7 mouse cellular contexts compared by ENCODE assay signal in genomic region chr10:79681591-79682245, GRCm38 (mm10). TPM values are rescaled to one million over a fixed set of nuclear protein-coding genes. Genes with fewer than 3 reads are reported as not detected.
DNase-seq lines count a peak whose midpoint lies in the region; ATAC-seq and TF ChIP-seq lines count a peak whose summit lies in the region.

Gene Cdc34, plus strand, starts transcription at chr10:79682195.

- H3K4me1 ChIP-seq in intestine, postnatal 0 days (replicated peaks; ENCODE audit: control insufficient read depth, insufficient read depth, low read length): no peaks in the 10 kb centered on the region; the same call in 1 of the 2 replicates
- peaks cover 23% of the 10 kb centered on the region for H3K4me1 ChIP-seq in midbrain, embryonic 12.5 days
- H3K4me1 ChIP-seq in small intestine, adult 2 months (ENCODE audit: control insufficient read depth, insufficient read depth, insufficient read length, low read length): peaks cover 21% of the 10 kb centered on the region

- H3K36me3 ChIP-seq in intestine, postnatal 0 days (ENCODE audit: control insufficient read depth, insufficient read depth): peaks cover 25% of the 10 kb centered on the region
- peaks cover 30% of the 10 kb centered on the region for H3K36me3 ChIP-seq in midbrain, embryonic 12.5 days
- peaks cover 16% of the 10 kb centered on the region for H3K36me3 ChIP-seq in small intestine, adult 2 months (ENCODE audit: control insufficient read depth, insufficient read depth, low read length)

- H3K9me3 ChIP-seq in intestine, postnatal 0 days (ENCODE audit: control insufficient read depth): no peaks in the 10 kb centered on the region
- H3K9me3 ChIP-seq in midbrain, embryonic 12.5 days: no peaks in the 10 kb centered on the region

- peak within 1 kb of the TSS; percentile 76 for H3K27ac ChIP-seq in intestine, postnatal 0 days (ENCODE audit: low read depth, low read length)
- peak within 1 kb of the TSS; percentile 83 for H3K27ac ChIP-seq in midbrain, embryonic 12.5 days (replicated peaks)
- peak within 1 kb of the TSS; percentile 71 for H3K27ac ChIP-seq in small intestine, adult 2 months (ENCODE audit: insufficient read depth, low read depth, low read length)

- intact Hi-C loops in left cerebral cortex, postnatal 4 days (cut with DNase I): no loop called here

- peak; percentile 92 for ATAC-seq in intestine, postnatal 0 days
- ATAC-seq in midbrain, embryonic 12.5 days (ENCODE audit: low FRiP score, low read depth): peak; percentile 93

- WGBS in intestine, postnatal 0 days: under 1% methylated on average over 57 of the region's 84 CpGs
- under 1% methylated on average over 75 of the region's 84 CpGs for WGBS in midbrain, embryonic 12.5 days
- WGBS in small intestine, adult 2 months: under 1% methylated on average over 82 of the region's 84 CpGs

- peak within 1 kb of the TSS; percentile 86 for H3K4me2 ChIP-seq in intestine, postnatal 0 days (replicated peaks; ENCODE audit: low read depth)
- H3K4me2 ChIP-seq in midbrain, embryonic 12.5 days (replicated peaks): peak within 1 kb of the TSS; percentile 83

- peak; percentile 95 for TF ChIP-seq POLR2A in small intestine, adult 2 months (IDR thresholded peaks at IDR 0.05; ENCODE audit: low read depth, low read length)

- peak; percentile 63 for TF ChIP-seq CTCF in intestine, postnatal 0 days (IDR thresholded peaks at IDR 0.05; ENCODE audit: low read depth)
- TF ChIP-seq CTCF in small intestine, adult 2 months (IDR thresholded peaks at IDR 0.05; ENCODE audit: extremely low read depth, insufficient read length, insufficient replicate concordance, low read depth, low read length): 0 out of 2 replicates have a peak, but pooled peaks have one; percentile 8

- peak within 1 kb of the TSS; percentile 82 for H3K9ac ChIP-seq in intestine, postnatal 0 days (ENCODE audit: low read depth, low read length)
- peak within 1 kb of the TSS; percentile 87 for H3K9ac ChIP-seq in midbrain, embryonic 12.5 days (replicated peaks)

- no peaks in the 10 kb centered on the region for H3K27me3 ChIP-seq in intestine, postnatal 0 days (replicated peaks; ENCODE audit: control insufficient read depth, insufficient read depth, low read length)
- H3K27me3 ChIP-seq in midbrain, embryonic 12.5 days: peaks cover 3% of the 10 kb centered on the region; the same call in 1 of the 2 replicates
- H3K27me3 ChIP-seq in small intestine, adult 2 months (ENCODE audit: control insufficient read depth, insufficient read depth, low read length): no peaks in the 10 kb centered on the region

- peak within 1 kb of the TSS; percentile 72 for H3K4me3 ChIP-seq in intestine, postnatal 0 days (ENCODE audit: low read depth, low read length)
- peak within 1 kb of the TSS; percentile 92 for H3K4me3 ChIP-seq in midbrain, embryonic 12.5 days
- peak within 1 kb of the TSS; percentile 99 for H3K4me3 ChIP-seq in small intestine, adult 2 months (ENCODE audit: low read depth, low read length)

- peak; percentile 100 for DNase-seq in adrenal gland, adult 2 months
- peak; percentile 97 for DNase-seq in embryo, embryonic 11.5 days (ENCODE audit: low read depth, low spot score)
- peak; percentile 98 to 99 for DNase-seq in gastrocnemius, postnatal 4 days (ENCODE audit: low spot score in 2 of 2)
- DNase-seq in left cerebral cortex, postnatal 4 days: peak; percentile 99

RNA-seq across cellular contexts. Expression of gene Cdc34, which starts in this region (rescaled TPM):
- total RNA-seq in adrenal gland, adult 2 months (2021): 100 to 1,000 TPM in 1 of 2 experiments, 10 to 100 TPM in 1; 87.7 to 122 TPM
- 174 and 205 TPM in 2 replicates for polyA plus RNA-seq in adrenal gland, adult 2 months (2012; rRNA removed)
- total RNA-seq in gastrocnemius, postnatal 4 days (2021): 100 to 1,000 TPM; 307 to 315 TPM
- 88.0 and 89.6 TPM in 2 replicates for polyA plus RNA-seq in intestine, postnatal 0 days (2015; fragmentation: Nextera tagmentation; extraction: Ambion mirVana)
- total RNA-seq in left cerebral cortex, postnatal 4 days (2021): 10 to 100 TPM; 59.6 to 61.5 TPM
- polyA plus RNA-seq in midbrain, embryonic 12.5 days (2016; fragmentation: Nextera tagmentation; extraction: Ambion mirVana): 139 and 156 TPM in 2 replicates
- polyA plus RNA-seq in small intestine, adult 2 months (2012; rRNA removed): 101 and 163 TPM in 2 replicates

Comparison
In these comparisons a context has a peak if more than half of its experiments do, and no peak if none do; other contexts are left out.
1. Peak in every context shown above with its lines: DNase-seq, ATAC-seq, H3K4me3 ChIP-seq and H3K27ac ChIP-seq.